Mouse (Mus musculus) G1E (cell line): Measurements from ENCODE around the gene Gas2l1. TPM values are rescaled to one million over a fixed set of nuclear protein-coding genes. Genes with fewer than 3 reads are reported as not detected.

Source experiments
- ATAC-seq: 2 replicates; pipeline ENCODE4 v1.8.0; 2016; ENCODE audit warnings: mild to moderate bottlenecking; ENCODE audit not compliant: insufficient number of reproducible peaks, poor library complexity, low FRiP score, severe bottlenecking; ENCODE audit errors: extremely low read depth
- DNase-seq: peaks from one replicate; pipeline ENCODE4 v3.0.0; 2012; ENCODE audit warnings: low spot score
- H3K27me3 ChIP-seq: 2 replicates; pipeline ENCODE4 v1.6.1; 2012; ENCODE audit warnings: mild to moderate bottlenecking, low read length, inconsistent platforms; ENCODE audit not compliant: insufficient read depth
- H3K36me3 ChIP-seq: replicated peaks from 2 replicates; pipeline ENCODE3; 2012; ENCODE audit warnings: mild to moderate bottlenecking, inconsistent platforms
- H3K4me1 ChIP-seq: 2 replicates; pipeline ENCODE4 v1.6.1; 2012; ENCODE audit warnings: low read depth, low read length, inconsistent platforms, mixed read lengths; ENCODE audit not compliant: insufficient read depth
- H3K4me3 ChIP-seq: 2 replicates; pipeline ENCODE4 v1.5.1; 2012; ENCODE audit warnings: low read depth, mild to moderate bottlenecking, inconsistent platforms, low read length, moderate library complexity, mixed read lengths
- H3K9me3 ChIP-seq: replicated peaks from 2 replicates; pipeline ENCODE4 v1.6.1; 2012; ENCODE audit warnings: inconsistent platforms
- CTCF ChIP-seq: IDR thresholded peaks from 2 replicates; pipeline ENCODE4 v1.5.1; 2012; ENCODE audit warnings: low read depth, low read length, inconsistent platforms, mixed read lengths
- GATA1 ChIP-seq: IDR thresholded peaks from 2 replicates; pipeline ENCODE4 v1.6.1; 2012; ENCODE audit warnings: borderline replicate concordance, low read length, inconsistent platforms, mixed read lengths
- GATA2 ChIP-seq: IDR thresholded peaks from 2 replicates; pipeline ENCODE4 v1.6.1; 2012; ENCODE audit warnings: low read depth, low read length, inconsistent platforms, borderline replicate concordance
- POLR2AphosphoS5 ChIP-seq: IDR thresholded peaks from 2 replicates; pipeline ENCODE4 v1.6.1; 2012; ENCODE audit warnings: low read depth, low read length, inconsistent platforms; ENCODE audit not compliant: insufficient replicate concordance
- TAL1 ChIP-seq: conservative IDR thresholded peaks from 2 replicates; pipeline ENCODE4 v1.6.1; 2012; ENCODE audit warnings: low read depth, low read length, inconsistent platforms, mixed read lengths
- polyA plus RNA-seq: library from polyadenylated mRNA; stranded (reverse); fragments of >175 nt; gene quantifications from 2 replicates; pipeline ENCODE4 v1.2.3, GENCODE M21; 2012
- total RNA-seq, 2 experiments: library from RNA; stranded (forward) in 1 of 2; stranded (reverse) in 1 of 2; fragments of 200-1000 nt in 1 of 2; fragments of >200 nt in 1 of 2; fragmentation: Nextera tagmentation in 1 of 2; gene quantifications; 2 replicates each; pipeline ENCODE4 v1.2.3; 2014 to 2017

Gene Gas2l1
- total and polyA plus RNA-seq, 3 experiments: 18.2 to 103 (median 32.1) TPM

DNA sequence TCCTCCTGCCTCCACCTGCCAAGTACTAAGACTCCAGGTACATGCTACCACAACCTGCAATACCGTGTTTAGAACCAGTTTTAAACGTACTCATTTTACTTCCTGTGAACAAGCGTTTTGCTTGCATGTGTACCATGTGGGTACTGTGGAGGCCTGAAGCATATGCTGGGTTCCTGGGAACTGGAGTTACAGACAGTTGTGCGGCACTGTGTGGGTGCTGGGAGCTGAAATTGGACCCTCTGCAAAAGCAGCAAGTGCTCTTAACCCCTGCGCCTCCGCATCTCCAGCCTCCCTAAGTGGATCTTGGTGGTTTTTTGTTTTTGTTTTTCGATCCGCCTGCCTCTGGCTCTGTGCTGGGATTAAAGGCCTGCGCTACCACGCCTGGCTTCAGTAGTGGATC, 13.5 kb downstream of the Gas2l1 start:
- DNase-seq (no peak), ATAC-seq (no peak)
- no peak overlapping the region for H3K4me3 ChIP-seq
- TF ChIP-seq TAL1: no peak
- TF ChIP-seq GATA1: no peak
- TF ChIP-seq POLR2AphosphoS5: no peak
- H3K4me1 ChIP-seq: peaks cover 33% of the 10 kb centered on the region
- H3K27me3 ChIP-seq: peaks cover 37% of the 10 kb centered on the region
- no peaks in the 10 kb centered on the region for H3K36me3 ChIP-seq
- no peaks in the 10 kb centered on the region for H3K9me3 ChIP-seq

DNA sequence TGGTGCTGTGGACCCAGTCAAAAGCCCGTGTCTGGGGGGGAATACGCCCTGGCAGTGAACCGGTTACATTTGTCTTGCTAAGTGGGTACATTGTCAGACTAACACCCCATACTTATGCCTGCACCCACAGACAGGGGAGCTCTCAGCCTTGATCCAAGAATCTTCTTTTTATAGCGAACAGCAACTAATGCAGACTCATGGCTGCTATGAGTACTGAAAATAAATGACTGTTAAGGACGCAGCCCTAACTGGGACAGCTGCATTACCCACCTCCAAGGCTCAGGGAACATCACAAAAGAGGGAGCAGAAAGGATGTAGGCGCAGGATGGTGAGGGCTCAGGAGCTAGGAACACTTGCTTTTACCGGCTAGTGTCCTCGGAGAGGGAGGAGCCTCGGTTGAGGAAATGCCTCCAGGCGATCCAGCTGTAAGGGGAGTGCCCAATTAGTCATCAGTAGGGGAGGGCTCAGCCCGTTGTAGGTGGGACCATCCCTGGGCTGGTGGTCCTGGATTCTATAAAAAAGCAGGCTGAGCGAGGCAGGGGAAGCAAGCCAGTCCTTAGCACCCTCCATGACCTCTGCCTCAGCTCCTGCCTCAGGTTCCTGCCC, 18.7 kb downstream of the Gas2l1 start:
- DNase-seq (no peak), ATAC-seq (no peak)
- peaks cover 24% of the 10 kb centered on the region for H3K36me3 ChIP-seq
- peaks cover 14% of the 10 kb centered on the region for H3K4me1 ChIP-seq
- TF ChIP-seq CTCF (no peak), TAL1 (no peak)
- H3K27me3 ChIP-seq: peaks cover 25% of the 10 kb centered on the region
- H3K4me3 ChIP-seq: no peak overlapping the region
- no peaks in the 10 kb centered on the region for H3K9me3 ChIP-seq

DNA sequence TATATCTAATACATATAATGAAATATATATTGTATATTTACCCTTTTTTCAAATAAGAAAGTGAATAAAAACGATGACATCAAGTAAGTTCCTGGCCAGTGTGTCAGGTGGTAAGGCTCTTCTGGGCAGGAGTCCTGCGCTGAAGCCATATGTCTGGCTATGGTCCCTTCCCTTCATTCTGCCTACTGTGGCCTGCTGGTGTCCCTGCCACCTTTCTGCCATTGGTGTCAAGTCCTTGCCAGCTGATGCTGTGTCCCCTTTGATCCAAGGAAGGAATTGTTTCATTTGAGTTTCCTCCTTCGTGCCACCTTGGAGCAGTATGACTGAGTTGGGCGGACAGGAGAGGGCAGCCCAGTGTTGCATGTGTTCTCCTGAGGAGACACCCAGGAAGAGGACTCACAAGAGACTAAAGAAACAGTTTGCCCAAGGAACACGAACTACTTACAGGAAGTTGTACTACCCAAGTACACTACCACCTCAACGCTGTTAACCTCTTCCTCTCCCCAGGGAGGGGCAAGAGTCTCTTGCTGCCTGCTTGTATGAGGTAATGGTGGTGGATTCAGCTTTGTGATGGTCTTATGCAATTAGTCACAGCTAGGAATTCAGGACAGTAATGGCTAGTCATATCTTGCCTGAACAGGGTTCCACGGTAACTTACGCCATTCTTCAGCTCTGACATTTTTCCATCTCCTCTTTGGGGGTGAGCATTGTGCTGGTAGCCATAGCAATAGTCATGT, 22.3 kb downstream of the Gas2l1 start:
- Histone ChIP-seq H3K27me3 (peaks cover 5% of the 10 kb centered on the region), H3K4me3 (no peak overlapping the region), H3K4me1 (peaks cover 17% of the 10 kb centered on the region; the same call in 1 of the 2 replicates), H3K9me3 (no peaks in the 10 kb centered on the region), H3K36me3 (peaks cover 60% of the 10 kb centered on the region)
- DNase-seq (no peak), ATAC-seq (no peak)
- TF ChIP-seq POLR2AphosphoS5: no peak

DNA sequence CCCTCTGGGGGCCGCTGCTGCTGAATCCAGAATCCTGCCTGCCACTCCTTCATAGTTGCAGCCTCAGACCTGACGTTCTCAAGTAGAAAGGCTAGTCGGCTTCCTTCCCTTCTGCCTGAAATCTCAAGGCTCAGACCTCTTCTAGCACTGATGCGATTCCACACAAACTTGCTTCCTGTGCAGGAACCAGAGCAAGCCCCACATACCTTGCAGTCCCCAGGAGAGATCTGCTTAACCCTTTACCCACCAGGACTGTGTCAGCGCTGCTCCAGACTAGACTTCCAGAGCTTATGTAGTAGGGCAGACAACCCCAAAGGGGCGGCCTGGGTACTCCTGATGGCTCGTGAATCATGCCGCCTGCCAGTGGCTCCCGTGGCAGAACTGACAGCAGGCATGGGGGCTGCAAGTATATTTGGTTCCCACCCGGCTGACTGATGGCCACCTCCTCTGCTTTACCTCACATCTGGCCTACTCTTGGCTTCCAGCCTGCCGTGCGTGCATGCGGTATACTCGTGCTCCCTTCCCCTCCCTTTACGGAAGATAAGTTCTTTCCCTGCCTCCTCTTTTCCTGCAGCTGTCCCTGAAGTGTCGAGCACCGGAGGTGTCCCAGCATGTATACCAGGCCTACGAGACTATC, 23.9 kb downstream of the Gas2l1 start:
- H3K27me3 ChIP-seq: 0 out of 2 replicates have a peak, but pooled peaks cover under 1% of the 10 kb centered on the region
- DNase-seq: no peak
- no peak for TF ChIP-seq CTCF
- no peak overlapping the region for H3K4me3 ChIP-seq
- H3K9me3 ChIP-seq: no peaks in the 10 kb centered on the region
- H3K4me1 ChIP-seq: peaks cover 13% of the 10 kb centered on the region; the same call in 1 of the 2 replicates
- no peak for ATAC-seq
- peaks cover 76% of the 10 kb centered on the region for H3K36me3 ChIP-seq

DNA sequence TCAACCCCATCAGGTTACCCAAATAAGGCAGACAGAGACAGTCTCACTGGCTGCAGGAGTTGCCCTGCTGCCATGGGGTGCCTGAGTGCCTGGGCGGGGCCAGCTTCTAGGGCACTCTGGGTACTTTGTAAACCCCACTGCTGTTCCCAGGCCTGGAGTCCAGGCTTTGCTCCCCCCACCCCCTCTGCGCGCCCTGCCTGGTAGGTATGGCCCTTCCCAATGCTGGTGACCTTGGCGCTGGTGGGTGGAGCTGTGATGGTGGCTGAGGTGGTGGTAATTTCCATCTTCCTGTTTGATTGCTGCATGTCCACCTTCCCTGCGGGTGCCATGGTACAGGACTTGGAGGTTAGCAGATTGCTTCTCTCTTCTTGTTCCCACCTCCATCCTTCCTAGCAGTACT, 24.5 kb downstream of the Gas2l1 start:
- no peaks in the 10 kb centered on the region for H3K9me3 ChIP-seq

DNA sequence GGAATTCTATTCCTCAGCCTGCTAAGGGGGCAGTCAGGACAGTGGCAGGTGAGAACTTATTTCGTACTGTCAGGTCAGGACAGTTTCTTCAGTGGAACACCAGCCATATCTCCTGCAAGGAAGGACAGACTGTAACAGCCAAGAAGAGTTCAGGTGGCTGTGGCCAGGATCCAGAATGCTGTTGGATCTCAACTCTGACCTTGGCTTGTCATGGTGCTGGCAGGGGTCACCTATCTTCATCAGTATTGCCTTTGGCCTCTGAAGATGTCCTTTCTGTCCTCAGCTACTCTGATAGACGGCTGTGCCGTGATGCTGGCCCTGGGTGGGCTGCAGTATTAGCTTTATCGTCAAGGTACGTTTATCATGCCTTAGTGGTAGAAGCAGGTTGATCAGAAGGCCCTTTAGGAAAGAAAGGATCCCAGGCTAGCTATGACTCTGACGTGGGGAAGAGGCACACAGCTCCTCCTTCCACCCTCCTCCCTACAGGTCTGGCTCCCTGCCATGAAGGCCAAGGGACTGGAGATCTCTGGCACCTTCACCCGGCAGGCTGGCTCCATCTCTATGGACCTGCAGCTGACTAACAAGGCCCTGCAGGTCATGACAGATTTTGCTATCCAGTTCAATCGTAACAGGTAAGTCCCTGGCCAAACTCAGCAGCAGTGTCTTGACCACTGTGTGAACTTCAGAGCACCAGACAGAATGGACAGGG, 27.8 kb downstream of the Gas2l1 start:
- Histone ChIP-seq H3K36me3 (peaks cover 100% of the 10 kb centered on the region), H3K4me3 (no peak overlapping the region), H3K4me1 (peaks cover 8% of the 10 kb centered on the region; the same call in 1 of the 2 replicates), H3K27me3 (no peaks in the 10 kb centered on the region), H3K9me3 (no peaks in the 10 kb centered on the region)
- ATAC-seq (no peak), DNase-seq (no peak)
- TF ChIP-seq GATA2: no peak
- TF ChIP-seq POLR2AphosphoS5: no peak
- TF ChIP-seq CTCF: no peak
- no peak for TF ChIP-seq GATA1
- no peak for TF ChIP-seq TAL1

More for the DNA sequence above, 24.5 kb downstream of the Gas2l1 start:
- no peak for TF ChIP-seq TAL1
- no peak for TF ChIP-seq CTCF
- no peak for TF ChIP-seq GATA1
- TF ChIP-seq GATA2: no peak
- TF ChIP-seq POLR2AphosphoS5: no peak
- no peaks in the 10 kb centered on the region for H3K27me3 ChIP-seq
- no peak overlapping the region for H3K4me3 ChIP-seq
- ATAC-seq (no peak; the same call in 1 of the 2 replicates), DNase-seq (no peak)
- peaks cover 8% of the 10 kb centered on the region; the same call in 1 of the 2 replicates for H3K4me1 ChIP-seq
- H3K36me3 ChIP-seq: peaks cover 83% of the 10 kb centered on the region
